Mouse (Mus musculus) MEL (cell line): ENCODE results near the gene Snx17.

ENCODE experiments used
- CTCF ChIP-seq, 3 experiments: IDR thresholded peaks in 2 of 3; conservative IDR thresholded peaks in 1 of 3; 2 replicates each; pipeline ENCODE4 v1.5.1; 2011 to 2012; ENCODE audit warnings: low read length in 3 of 3, low read depth in 2 of 3, mild to moderate bottlenecking in 2 of 3, improper control_type of control experiment in 1 of 3, inconsistent platforms in 1 of 3, mixed read lengths in 1 of 3, moderate library complexity in 1 of 3; ENCODE audit not compliant: control insufficient read depth in 1 of 3, insufficient read depth in 1 of 3, poor library complexity in 1 of 3, severe bottlenecking in 1 of 3
- POLR2A ChIP-seq, 2 experiments: IDR thresholded peaks; 2 replicates each; pipeline ENCODE4 v1.6.1; 2011 to 2012; ENCODE audit warnings: low read length in 2 of 2, mild to moderate bottlenecking in 2 of 2, control low read depth in 1 of 2, improper control_type of control experiment in 1 of 2, low read depth in 1 of 2, moderate library complexity in 1 of 2; ENCODE audit not compliant: control insufficient read depth in 1 of 2, insufficient read depth in 1 of 2, poor library complexity in 1 of 2
- POLR2AphosphoS2 ChIP-seq: IDR thresholded peaks from 2 replicates; pipeline ENCODE4 v1.6.1; 2011; ENCODE audit warnings: low read length, improper control_type of control experiment
- TAL1 ChIP-seq: IDR thresholded peaks from 2 replicates; pipeline ENCODE4 v1.6.1; 2012; ENCODE audit warnings: mild to moderate bottlenecking, inconsistent platforms, low read length, moderate library complexity, mixed read lengths
- USF1 ChIP-seq: IDR thresholded peaks from 2 replicates; pipeline ENCODE4 v1.6.1; 2014; ENCODE audit warnings: low read depth, mild to moderate bottlenecking, inconsistent platforms, low read length, improper control_type of control experiment, moderate library complexity
- ZMIZ1 ChIP-seq: IDR thresholded peaks from 2 replicates; pipeline ENCODE4 v1.6.1; 2012; ENCODE audit warnings: low read depth, mild to moderate bottlenecking, inconsistent platforms, low read length, improper control_type of control experiment, moderate library complexity

DNA sequence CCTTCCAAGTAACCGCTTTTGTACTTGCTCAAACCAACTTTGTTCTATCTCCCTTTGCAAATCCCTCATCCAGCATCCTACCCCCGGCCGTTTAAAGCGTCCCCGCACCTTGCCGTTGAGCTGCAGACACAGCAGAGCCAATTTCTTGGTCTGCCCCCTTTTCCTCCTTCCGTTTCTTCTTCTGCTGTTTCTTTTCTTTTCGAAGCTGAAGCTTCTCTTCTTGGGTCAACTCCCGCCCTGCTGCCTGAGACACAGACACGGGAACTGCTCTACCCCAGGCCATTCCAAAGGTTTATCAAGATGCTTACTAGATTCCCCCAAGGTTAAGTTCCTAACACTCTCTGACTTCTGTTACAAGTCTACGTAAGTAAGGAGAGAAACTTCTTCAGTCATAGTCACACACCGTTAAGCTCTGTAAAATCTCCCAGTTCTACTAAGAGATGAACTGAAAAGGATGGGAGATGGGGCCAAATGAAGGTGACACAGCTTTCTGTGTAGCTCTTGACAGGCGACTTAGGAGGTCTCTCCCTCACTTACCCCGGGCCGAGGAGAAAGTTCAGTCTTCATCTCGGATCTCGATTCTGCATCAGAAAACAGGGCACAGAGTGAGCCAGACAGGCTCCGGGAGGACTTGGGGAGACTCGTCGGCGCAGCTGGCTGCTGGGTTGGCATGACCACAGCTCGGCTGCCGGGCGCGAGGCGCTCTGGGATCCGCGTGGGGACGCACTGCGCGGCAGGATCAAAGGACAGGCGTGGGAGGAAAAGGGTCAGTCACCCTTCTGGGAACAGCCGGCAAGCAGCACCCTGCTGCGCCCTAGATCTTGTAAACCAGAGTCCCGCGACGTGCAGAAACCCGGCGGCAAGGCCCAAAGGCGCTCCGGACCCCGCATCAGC, 735 bp upstream of the Snx17 start:
- TF ChIP-seq POLR2A (IDR thresholded peaks at IDR 0.05; ENCODE audit: control insufficient read depth in 1 of 2, insufficient read depth in 1 of 2, low read depth in 1 of 2, low read length in 2 of 2, poor library complexity in 1 of 2) (no peak), POLR2AphosphoS2 (no peak), CTCF (IDR thresholded peaks at IDR 0.05 in 2 of 3, conservative IDR thresholded peaks at IDR 0.05 in 1 of 3; ENCODE audit: control insufficient read depth in 1 of 3, insufficient read depth in 1 of 3, low read depth in 2 of 3, low read length in 3 of 3, poor library complexity in 1 of 3, severe bottlenecking in 1 of 3) (0 out of 6 replicates have a peak, but pooled peaks of 1 of the 3 experiments have one; percentile 19), USF1 (no peak), ZMIZ1 (no peak), TAL1 (no peak)
